Mouse (Mus musculus): ENCODE data around the gene Gcc2. TPM values are rescaled to one million over a fixed set of nuclear protein-coding genes. Genes with fewer than 3 reads are reported as not detected.
"Not testable (repeated sequence)": the region's sequence is repeated elsewhere in the genome, so short reads cannot be mapped to it uniquely, and the experiment has no call there.

The Gcc2 gene
- polyA plus RNA-seq, 1 experiment from 2014 or later: 46.5 TPM

GRCm38 (mm10) chr10:58214934-58215333, 40.4 kb upstream of the Gcc2 start:
- H3K4me1 ChIP-seq (ENCODE audit: control insufficient read depth, insufficient read depth, low read length): no peaks in the 10 kb centered on the region

GRCm38 (mm10) chr10:58215353-58215752, 39.9 kb upstream of the Gcc2 start:
- Histone ChIP-seq H3K9ac (ENCODE audit: low read length) (no peak overlapping the region), H3K4me1 (ENCODE audit: control insufficient read depth, insufficient read depth, low read length) (no peaks in the 10 kb centered on the region), H3K27me3 (ENCODE audit: control insufficient read depth, insufficient read depth, low read length) (no peaks in the 10 kb centered on the region), H3K4me2 (no peak overlapping the region), H3K4me3 (ENCODE audit: low read depth, low read length) (no peak overlapping the region), H3K9me3 (ENCODE audit: control insufficient read depth, low read length) (no peaks in the 10 kb centered on the region; the same call in 1 of the 2 replicates), H3K36me3 (ENCODE audit: control insufficient read depth, insufficient read depth, low read length) (no peaks in the 10 kb centered on the region), H3K27ac (ENCODE audit: low read depth, low read length) (no peak overlapping the region)
- ATAC-seq (ENCODE audit: low FRiP score) (no peak), DNase-seq (ENCODE audit: low spot score, missing footprints) (no peak)
- WGBS: 83% methylated on average over 1 of the region's 1 CpGs

More at GRCm38 (mm10) chr10:58214934-58215333, 40.4 kb upstream of the Gcc2 start:
- H3K4me2 ChIP-seq: no peak overlapping the region
- no peaks in the 10 kb centered on the region; the same call in 1 of the 2 replicates for H3K9me3 ChIP-seq (ENCODE audit: control insufficient read depth, low read length)
- no peaks in the 10 kb centered on the region for H3K27me3 ChIP-seq (ENCODE audit: control insufficient read depth, insufficient read depth, low read length)
- ATAC-seq (ENCODE audit: low FRiP score) (no peak), DNase-seq (ENCODE audit: low spot score, missing footprints) (no peak)
- no peak overlapping the region for H3K27ac ChIP-seq (ENCODE audit: low read depth, low read length)
- no peak overlapping the region for H3K4me3 ChIP-seq (ENCODE audit: low read depth, low read length)
- WGBS: 73% methylated on average over 5 of the region's 5 CpGs
- no peak overlapping the region for H3K9ac ChIP-seq (ENCODE audit: low read length)
- H3K36me3 ChIP-seq (ENCODE audit: control insufficient read depth, insufficient read depth, low read length): no peaks in the 10 kb centered on the region

GRCm38 (mm10) chr10:58217366-58217765, 37.9 kb upstream of the Gcc2 start:
- DNase-seq (ENCODE audit: low spot score, missing footprints) (no peak), ATAC-seq (ENCODE audit: low FRiP score) (no peak)
- 85% methylated on average over 3 of the region's 3 CpGs for WGBS
- Histone ChIP-seq H3K27ac (ENCODE audit: low read depth, low read length) (no peak overlapping the region), H3K4me2 (no peak overlapping the region), H3K9ac (ENCODE audit: low read length) (no peak overlapping the region), H3K9me3 (ENCODE audit: control insufficient read depth, low read length) (no peaks in the 10 kb centered on the region; the same call in 1 of the 2 replicates), H3K36me3 (ENCODE audit: control insufficient read depth, insufficient read depth, low read length) (no peaks in the 10 kb centered on the region), H3K4me1 (ENCODE audit: control insufficient read depth, insufficient read depth, low read length) (no peaks in the 10 kb centered on the region), H3K27me3 (ENCODE audit: control insufficient read depth, insufficient read depth, low read length) (no peaks in the 10 kb centered on the region), H3K4me3 (ENCODE audit: low read depth, low read length) (no peak overlapping the region)

- Histone ChIP-seq H3K4me1 (ENCODE audit: control insufficient read depth, insufficient read depth, low read length) (no peaks in the 10 kb centered on the region), H3K4me2 (no peak overlapping the region), H3K9ac (ENCODE audit: low read length) (no peak overlapping the region), H3K9me3 (ENCODE audit: control insufficient read depth, low read length) (no peaks in the 10 kb centered on the region; the same call in none of the 2 replicates), H3K36me3 (ENCODE audit: control insufficient read depth, insufficient read depth, low read length) (no peaks in the 10 kb centered on the region), H3K27ac (ENCODE audit: low read depth, low read length) (no peak overlapping the region), H3K4me3 (ENCODE audit: low read depth, low read length) (no peak overlapping the region), H3K27me3 (ENCODE audit: control insufficient read depth, insufficient read depth, low read length) (no peaks in the 10 kb centered on the region)
- no peak for ATAC-seq (ENCODE audit: low FRiP score)
- WGBS: 82% methylated on average over 6 of the region's 6 CpGs
- DNase-seq (ENCODE audit: low spot score, missing footprints): peak; percentile 81
Measured at GRCm38 (mm10) chr10:58220726-58221125, 34.6 kb upstream of the Gcc2 start.

- not testable (repeated sequence) for H3K36me3 ChIP-seq (ENCODE audit: control insufficient read depth, insufficient read depth, low read length); H3K4me1 ChIP-seq (ENCODE audit: control insufficient read depth, insufficient read depth, low read length); H3K4me3 ChIP-seq (ENCODE audit: low read depth, low read length); H3K9ac ChIP-seq (ENCODE audit: low read length); H3K9me3 ChIP-seq (ENCODE audit: control insufficient read depth, low read length); H3K27me3 ChIP-seq (ENCODE audit: control insufficient read depth, insufficient read depth, low read length); DNase-seq (ENCODE audit: low spot score, missing footprints); ATAC-seq (ENCODE audit: low FRiP score); H3K4me2 ChIP-seq; H3K27ac ChIP-seq (ENCODE audit: low read depth, low read length)
- WGBS: 90% methylated on average over 2 of the region's 2 CpGs
Measured at GRCm38 (mm10) chr10:58221571-58221970, 33.7 kb upstream of the Gcc2 start.

GRCm38 (mm10) chr10:58223161-58223560, 32.1 kb upstream of the Gcc2 start:
- H3K9me3 ChIP-seq (ENCODE audit: control insufficient read depth, low read length); H3K27me3 ChIP-seq (ENCODE audit: control insufficient read depth, insufficient read depth, low read length); H3K36me3 ChIP-seq (ENCODE audit: control insufficient read depth, insufficient read depth, low read length); DNase-seq (ENCODE audit: low spot score, missing footprints); H3K4me3 ChIP-seq (ENCODE audit: low read depth, low read length); H3K4me2 ChIP-seq; H3K4me1 ChIP-seq (ENCODE audit: control insufficient read depth, insufficient read depth, low read length); H3K27ac ChIP-seq (ENCODE audit: low read depth, low read length); ATAC-seq (ENCODE audit: low FRiP score); H3K9ac ChIP-seq (ENCODE audit: low read length): not testable (repeated sequence)
- 87% methylated on average over 3 of the region's 6 CpGs for WGBS

GRCm38 (mm10) chr10:58223972-58224805, 31.1 kb upstream of the Gcc2 start:
- peak; percentile 86 for DNase-seq (ENCODE audit: low spot score, missing footprints)
- not testable (repeated sequence) for H3K9me3 ChIP-seq (ENCODE audit: control insufficient read depth, low read length); H3K27me3 ChIP-seq (ENCODE audit: control insufficient read depth, insufficient read depth, low read length); H3K9ac ChIP-seq (ENCODE audit: low read length); H3K4me1 ChIP-seq (ENCODE audit: control insufficient read depth, insufficient read depth, low read length); ATAC-seq (ENCODE audit: low FRiP score); H3K4me3 ChIP-seq (ENCODE audit: low read depth, low read length); H3K4me2 ChIP-seq; H3K36me3 ChIP-seq (ENCODE audit: control insufficient read depth, insufficient read depth, low read length); H3K27ac ChIP-seq (ENCODE audit: low read depth, low read length)
- WGBS: 85% methylated on average over 27 of the region's 31 CpGs

- not testable (repeated sequence) for H3K9ac ChIP-seq (ENCODE audit: low read length); H3K27me3 ChIP-seq (ENCODE audit: control insufficient read depth, insufficient read depth, low read length); H3K4me2 ChIP-seq; H3K9me3 ChIP-seq (ENCODE audit: control insufficient read depth, low read length); H3K27ac ChIP-seq (ENCODE audit: low read depth, low read length); H3K4me3 ChIP-seq (ENCODE audit: low read depth, low read length); H3K4me1 ChIP-seq (ENCODE audit: control insufficient read depth, insufficient read depth, low read length); ATAC-seq (ENCODE audit: low FRiP score); H3K36me3 ChIP-seq (ENCODE audit: control insufficient read depth, insufficient read depth, low read length)
- peak; percentile 72 for DNase-seq (ENCODE audit: low spot score, missing footprints)
- WGBS: 87% methylated on average over 16 of the region's 18 CpGs
Measured at GRCm38 (mm10) chr10:58224827-58225785, 30.2 kb upstream of the Gcc2 start, which contains the start of gene AW822073. Gene AW822073, minus strand, starts transcription at chr10:58224930.

- H3K36me3 ChIP-seq (ENCODE audit: control insufficient read depth, insufficient read depth, low read length); H3K27me3 ChIP-seq (ENCODE audit: control insufficient read depth, insufficient read depth, low read length); H3K9me3 ChIP-seq (ENCODE audit: control insufficient read depth, low read length); H3K4me1 ChIP-seq (ENCODE audit: control insufficient read depth, insufficient read depth, low read length); H3K4me3 ChIP-seq (ENCODE audit: low read depth, low read length); H3K9ac ChIP-seq (ENCODE audit: low read length); ATAC-seq (ENCODE audit: low FRiP score); H3K27ac ChIP-seq (ENCODE audit: low read depth, low read length); H3K4me2 ChIP-seq: not testable (repeated sequence)
- WGBS: 82% methylated on average over 4 of the region's 4 CpGs
- DNase-seq (ENCODE audit: low spot score, missing footprints): peak; percentile 88
Measured at GRCm38 (mm10) chr10:58226357-58226756, 28.9 kb upstream of the Gcc2 start.

Measured in midbrain, embryonic 11.5 days (tissue).